Mouse (Mus musculus): ENCODE results near the gene Adk. TPM values are rescaled to one million over a fixed set of nuclear protein-coding genes. Genes with fewer than 3 reads are reported as not detected.
"Not testable (repeated sequence)": the region's sequence is repeated elsewhere in the genome, so short reads cannot be mapped to it uniquely, and the experiment has no call there.

Gene Adk
- polyA plus RNA-seq, 1 experiment from 2014 or later = 257 TPM

DNA sequence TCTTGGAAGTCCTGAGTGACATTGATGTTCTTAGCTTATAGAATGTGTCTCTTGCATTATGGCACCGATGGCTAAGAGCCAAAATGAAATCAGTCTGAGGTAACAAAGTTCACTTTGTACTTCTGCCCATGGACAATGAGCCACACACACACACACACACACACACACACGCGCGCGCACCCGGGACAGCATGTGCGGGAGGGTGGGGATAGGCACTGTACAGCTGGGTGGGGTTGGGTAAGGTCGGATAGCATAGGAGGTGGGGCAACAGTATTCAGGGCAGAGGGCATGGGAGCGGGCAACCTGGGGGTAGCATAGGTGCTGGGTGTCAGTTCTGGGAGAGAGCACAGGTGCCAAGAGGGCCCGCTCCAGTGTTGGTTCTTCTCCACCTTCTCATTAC is 432.3 kb downstream of the Adk start:
- no peak overlapping the region for H3K4me3 ChIP-seq
- H3K27me3 ChIP-seq (replicated peaks) = no peaks in the 10 kb centered on the region
- no peaks in the 10 kb centered on the region for H3K36me3 ChIP-seq
- no peak overlapping the region for H3K4me2 ChIP-seq
- ATAC-seq (ENCODE audit: insufficient number of reproducible peaks, low FRiP score) = no peak
- H3K27ac ChIP-seq (ENCODE audit: poor library complexity, severe bottlenecking) = no peak overlapping the region
- no peaks in the 10 kb centered on the region for H3K9me3 ChIP-seq (replicated peaks)
- WGBS = 93% methylated on average over 10 of the region's 10 CpGs
- H3K9ac ChIP-seq = no peak overlapping the region
- no peaks in the 10 kb centered on the region for H3K4me1 ChIP-seq (replicated peaks)

DNA sequence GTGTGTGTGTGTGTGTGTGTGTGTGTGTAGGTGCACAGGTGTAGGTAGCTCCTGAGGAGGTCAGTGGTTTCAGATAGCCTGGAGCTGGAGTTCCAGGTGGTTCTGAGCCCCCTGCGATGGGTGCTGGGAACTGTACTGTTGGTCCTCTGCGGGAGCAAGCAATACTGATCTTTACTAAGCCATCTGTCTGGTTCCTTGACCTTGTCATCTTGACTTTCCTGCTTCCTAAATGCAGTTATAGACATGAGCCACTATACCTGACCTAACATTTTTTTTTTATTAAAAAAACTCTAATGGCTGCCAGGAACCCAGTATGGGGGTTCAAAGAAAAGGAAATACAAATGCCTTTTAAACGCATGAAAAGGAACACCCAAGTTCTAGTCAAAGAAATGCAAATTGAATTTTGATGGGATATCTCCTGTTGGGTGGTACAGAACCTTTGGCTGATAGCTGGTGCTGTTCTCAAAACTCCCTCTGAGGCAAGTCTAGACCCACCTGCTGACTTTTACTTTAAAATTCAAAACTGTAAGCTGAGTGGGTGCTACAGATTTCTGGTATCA is 433.7 kb downstream of the Adk start:
- ATAC-seq (ENCODE audit: insufficient number of reproducible peaks, low FRiP score) = no peak
- WGBS = 92% methylated on average over 3 of the region's 3 CpGs
- no peak overlapping the region for H3K27ac ChIP-seq (ENCODE audit: poor library complexity, severe bottlenecking)

DNA sequence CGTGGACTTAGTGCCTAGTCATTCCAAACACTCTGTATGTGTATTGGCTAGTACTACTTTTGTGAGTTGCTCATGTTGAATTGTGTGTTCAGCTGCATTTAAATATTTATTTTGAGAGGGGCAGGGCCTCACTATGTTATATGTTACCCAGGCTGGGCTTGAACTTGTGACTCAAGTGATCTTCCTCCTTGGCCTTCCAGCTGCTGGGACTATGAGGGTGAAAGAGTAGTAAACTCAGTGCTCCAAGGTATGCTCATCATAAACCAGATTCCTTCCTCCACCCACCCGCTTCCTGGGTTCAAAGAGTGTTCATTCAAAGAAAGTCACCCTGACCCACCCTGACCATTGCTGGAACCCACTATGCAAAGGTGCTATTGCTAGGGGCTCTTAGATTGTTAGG is 434.8 kb downstream of the Adk start:
- not testable (repeated sequence) for H3K27me3 ChIP-seq (replicated peaks); ATAC-seq (ENCODE audit: insufficient number of reproducible peaks, low FRiP score); H3K4me2 ChIP-seq; H3K4me1 ChIP-seq (replicated peaks); H3K9ac ChIP-seq; H3K4me3 ChIP-seq; H3K36me3 ChIP-seq; H3K9me3 ChIP-seq (replicated peaks); H3K27ac ChIP-seq (ENCODE audit: poor library complexity, severe bottlenecking)
- 85% methylated on average over 2 of the region's 2 CpGs for WGBS

More for the DNA sequence above, 433.7 kb downstream of the Adk start:
- no peaks in the 10 kb centered on the region for H3K36me3 ChIP-seq
- H3K9me3 ChIP-seq (replicated peaks) = no peaks in the 10 kb centered on the region
- no peaks in the 10 kb centered on the region for H3K27me3 ChIP-seq (replicated peaks)
- H3K4me2 ChIP-seq = no peak overlapping the region
- no peak overlapping the region for H3K4me3 ChIP-seq
- H3K9ac ChIP-seq = no peak overlapping the region
- peaks cover 6% of the 10 kb centered on the region; the same call in 1 of the 2 replicates for H3K4me1 ChIP-seq (replicated peaks)

DNA sequence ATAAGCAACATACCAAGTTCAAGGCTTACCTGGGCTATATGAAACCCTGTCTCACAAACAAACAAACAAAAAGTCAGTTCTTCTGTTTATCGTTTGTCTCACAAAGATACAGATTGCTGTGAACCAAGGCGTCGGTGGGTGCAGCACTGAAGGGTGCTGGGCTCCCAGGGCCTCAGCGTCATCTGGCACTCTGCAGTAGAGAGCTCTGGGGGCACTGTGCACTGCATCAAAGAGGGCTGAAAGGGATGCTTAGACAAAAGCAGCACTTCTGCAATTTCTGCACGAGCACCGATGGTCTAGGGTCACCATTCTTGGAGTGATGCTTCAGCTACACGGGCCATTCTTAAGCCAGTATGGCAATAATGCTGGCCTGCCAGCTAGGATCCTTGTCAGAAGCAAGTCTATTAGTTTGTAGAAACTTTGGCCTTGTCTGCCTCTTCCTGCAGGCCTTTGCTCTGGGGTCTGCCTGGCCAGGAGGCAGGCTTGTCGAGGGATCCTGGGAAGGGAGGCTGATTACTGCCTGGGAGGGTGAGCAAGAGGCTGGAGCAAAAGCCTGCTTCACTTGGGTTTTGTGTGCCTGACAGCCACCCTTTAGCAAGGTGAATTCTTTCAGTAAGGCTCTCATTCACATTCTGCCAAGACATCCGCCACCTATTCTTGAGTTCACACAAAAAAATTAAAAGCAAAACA is 436.2 kb downstream of the Adk start:
- not testable (repeated sequence) for H3K27me3 ChIP-seq (replicated peaks); H3K4me2 ChIP-seq; H3K27ac ChIP-seq (ENCODE audit: poor library complexity, severe bottlenecking); H3K9ac ChIP-seq; H3K4me1 ChIP-seq (replicated peaks); H3K4me3 ChIP-seq; H3K36me3 ChIP-seq; H3K9me3 ChIP-seq (replicated peaks); ATAC-seq (ENCODE audit: insufficient number of reproducible peaks, low FRiP score)
- 77% methylated on average over 8 of the region's 9 CpGs for WGBS

DNA sequence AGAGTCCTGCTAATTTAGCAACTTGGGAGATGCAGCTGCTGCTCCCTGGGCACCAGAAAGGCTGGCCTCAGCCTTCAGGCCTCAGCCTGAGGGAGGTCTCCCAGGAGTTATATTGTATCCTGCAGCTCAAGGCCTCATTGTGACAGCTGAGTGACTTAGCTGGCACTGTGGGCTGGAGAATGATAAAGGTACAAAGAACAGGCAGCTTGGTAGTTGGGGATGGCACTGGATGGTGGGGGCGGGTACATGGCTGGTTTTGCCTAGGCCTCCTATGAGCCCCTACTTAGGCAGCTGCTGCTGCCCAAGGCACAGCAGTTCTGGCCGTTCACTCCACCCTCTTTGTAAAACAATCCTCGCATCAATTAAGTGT is 436.7 kb downstream of the Adk start:
- H3K36me3 ChIP-seq = no peaks in the 10 kb centered on the region
- H3K9me3 ChIP-seq (replicated peaks) = no peaks in the 10 kb centered on the region
- H3K4me2 ChIP-seq = no peak overlapping the region
- WGBS = 88% methylated on average over 3 of the region's 3 CpGs
- H3K4me1 ChIP-seq (replicated peaks) = peaks cover 6% of the 10 kb centered on the region; the same call in 1 of the 2 replicates
- H3K27me3 ChIP-seq (replicated peaks) = no peaks in the 10 kb centered on the region
- no peak overlapping the region for H3K9ac ChIP-seq
- no peak overlapping the region for H3K4me3 ChIP-seq
- no peak overlapping the region for H3K27ac ChIP-seq (ENCODE audit: poor library complexity, severe bottlenecking)
- ATAC-seq (ENCODE audit: insufficient number of reproducible peaks, low FRiP score) = no peak

DNA sequence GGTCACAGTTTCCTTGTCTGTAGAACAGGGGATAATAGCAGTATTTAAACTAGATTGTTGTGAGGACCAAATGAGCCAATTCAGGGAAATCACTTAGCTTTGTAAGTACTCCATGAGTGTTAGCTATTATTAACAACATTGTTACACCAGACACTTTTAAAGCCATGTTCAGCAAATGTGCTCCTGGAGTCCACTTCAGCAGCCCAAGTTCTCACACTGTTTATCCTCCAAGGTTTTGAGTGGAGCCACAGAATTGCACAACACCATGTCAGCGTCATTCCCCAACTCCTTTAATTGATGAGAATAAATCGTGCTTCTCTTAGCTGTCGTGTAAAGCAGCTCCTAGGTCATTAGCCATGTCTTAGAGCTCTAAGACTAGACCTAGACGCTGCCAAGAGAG is 437.8 kb downstream of the Adk start:
- H3K4me1 ChIP-seq (replicated peaks) = peaks cover 6% of the 10 kb centered on the region; the same call in 1 of the 2 replicates
- no peak overlapping the region for H3K9ac ChIP-seq
- WGBS = 73% methylated on average over 4 of the region's 4 CpGs
- no peak overlapping the region for H3K4me3 ChIP-seq
- H3K4me2 ChIP-seq = no peak overlapping the region
- H3K27me3 ChIP-seq (replicated peaks) = no peaks in the 10 kb centered on the region
- H3K36me3 ChIP-seq = no peaks in the 10 kb centered on the region
- ATAC-seq (ENCODE audit: insufficient number of reproducible peaks, low FRiP score) = no peak
- no peak overlapping the region for H3K27ac ChIP-seq (ENCODE audit: poor library complexity, severe bottlenecking)
- no peaks in the 10 kb centered on the region for H3K9me3 ChIP-seq (replicated peaks)

Other genes with a start within 250 kb of the Adk start
- gene Plau, start 215.9 kb upstream of the Adk start, polyA plus RNA-seq (2016; fragmentation: Nextera tagmentation; extraction: Ambion mirVana) = 0.77 and 1.1 TPM in 2 replicates
- 108 and 115 TPM in 2 replicates for gene Vcl, start 123.2 kb upstream of the Adk start, polyA plus RNA-seq (2016; fragmentation: Nextera tagmentation; extraction: Ambion mirVana)
- 71.5 and 75.4 TPM in 2 replicates for gene Ap3m1, start 66 bp upstream of the Adk start, polyA plus RNA-seq (2016; fragmentation: Nextera tagmentation; extraction: Ambion mirVana)

Measured in heart, embryonic 12.5 days (tissue).